8 mouse cellular contexts compared by ENCODE assay signal in the genomic region with DNA sequence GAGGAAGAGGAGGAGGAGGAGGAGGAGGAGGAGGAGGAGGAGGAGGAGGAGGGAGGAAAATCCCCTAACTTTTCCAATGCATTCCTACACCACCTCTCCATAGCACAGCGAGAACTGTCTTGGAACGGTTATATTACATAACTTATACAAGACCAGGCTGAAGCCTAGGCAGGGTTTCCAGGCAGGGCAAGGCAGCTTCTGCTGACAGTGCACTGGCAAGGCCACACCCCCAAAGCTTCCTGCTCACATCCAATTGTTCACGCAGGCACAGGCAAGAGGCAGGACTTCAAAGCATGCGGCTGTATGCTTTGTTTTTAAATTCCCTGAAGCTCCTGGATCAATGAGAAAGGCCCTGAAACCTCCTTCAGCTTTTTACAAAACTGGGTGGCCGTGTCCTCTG. TPM values are rescaled to one million over a fixed set of nuclear protein-coding genes. Genes with fewer than 3 reads are reported as not detected.
DNase-seq lines count a peak whose midpoint lies in the region; ATAC-seq and TF ChIP-seq lines count a peak whose summit lies in the region.

No protein-coding gene starts in this region.

- intact Hi-C loops in gastrocnemius, adult 2 months (cut with DNase I) = no loop called here

- H3K36me3 ChIP-seq in kidney, embryonic 14.5 days (ENCODE audit: control insufficient read depth, insufficient read depth, low read length) = no peaks in the 10 kb centered on the region
- no peaks in the 10 kb centered on the region for H3K36me3 ChIP-seq in midbrain, embryonic 14.5 days (ENCODE audit: control insufficient read depth, insufficient read depth, low read length)

- H3K4me3 ChIP-seq in gastrocnemius, adult 2 months = 0 out of 2 replicates have a peak overlapping the region, but pooled peaks have one; percentile 3
- no peak overlapping the region for H3K4me3 ChIP-seq in kidney, embryonic 14.5 days (ENCODE audit: low read length)
- no peak overlapping the region for H3K4me3 ChIP-seq in midbrain, embryonic 14.5 days (replicated peaks; ENCODE audit: low read depth, low read length)

- no peak overlapping the region for H3K4me2 ChIP-seq in kidney, embryonic 14.5 days (replicated peaks; ENCODE audit: low read depth, low read length)
- H3K4me2 ChIP-seq in midbrain, embryonic 14.5 days (ENCODE audit: low read length) = no peak overlapping the region

- ATAC-seq in common myeloid progenitor, adult 5-6 weeks (replicated peaks; ENCODE audit: low read depth, poor library complexity, severe bottlenecking) = peak; percentile 93
- ATAC-seq in kidney, embryonic 14.5 days (ENCODE audit: low FRiP score, low TSS enrichment) = peak; percentile 74
- ATAC-seq in midbrain, embryonic 14.5 days (ENCODE audit: low FRiP score, low TSS enrichment) = no peak

- no peak for TF ChIP-seq CTCF in gastrocnemius, adult 2 months (IDR thresholded peaks at IDR 0.05)

- no peaks in the 10 kb centered on the region for H3K27me3 ChIP-seq in kidney, embryonic 14.5 days (ENCODE audit: control insufficient read depth, insufficient read depth, low read length)
- H3K27me3 ChIP-seq in midbrain, embryonic 14.5 days (ENCODE audit: control insufficient read depth, insufficient read depth, low read length) = no peaks in the 10 kb centered on the region

- H3K9me3 ChIP-seq in kidney, embryonic 14.5 days (ENCODE audit: control insufficient read depth, low read length) = no peaks in the 10 kb centered on the region
- H3K9me3 ChIP-seq in midbrain, embryonic 14.5 days (ENCODE audit: control insufficient read depth, low read length) = 0 out of 2 replicates have a peak, but pooled peaks cover 3% of the 10 kb centered on the region

- no peak overlapping the region for H3K9ac ChIP-seq in kidney, embryonic 14.5 days (ENCODE audit: low read depth, low read length)
- H3K9ac ChIP-seq in midbrain, embryonic 14.5 days (replicated peaks; ENCODE audit: low read length) = no peak overlapping the region

- 21% methylated on average over 5 of the region's 5 CpGs for WGBS in kidney, embryonic 14.5 days
- 13% methylated on average over 5 of the region's 5 CpGs for WGBS in midbrain, embryonic 14.5 days

- DNase-seq in gastrocnemius, adult 2 months = peak; percentile 60
- DNase-seq in gastrocnemius, adult 8-10 months (ENCODE audit: low spot score in 2 of 2) = no peak
- DNase-seq in CD4-positive helper T cell, adult 2 months (ENCODE audit: low read depth, low spot score) = peak; percentile 80
- DNase-seq in midbrain, embryonic 14.5 days = peak; percentile 61
- DNase-seq in frontal cortex, postnatal 36 days (ENCODE audit: low spot score in 2 of 2) = no peak
- DNase-seq in right cerebral cortex, adult 2 months (ENCODE audit: low spot score in 2 of 2) = no peak

- no peak overlapping the region for H3K27ac ChIP-seq in gastrocnemius, adult 2 months
- no peak overlapping the region for H3K27ac ChIP-seq in kidney, embryonic 14.5 days (ENCODE audit: low read depth, low read length)
- no peak overlapping the region for H3K27ac ChIP-seq in midbrain, embryonic 14.5 days (replicated peaks; ENCODE audit: low read depth, low read length)

- H3K4me1 ChIP-seq in kidney, embryonic 14.5 days (ENCODE audit: control insufficient read depth, insufficient read depth, low read length) = peaks cover 5% of the 10 kb centered on the region; the same call in 1 of the 2 replicates
- no peaks in the 10 kb centered on the region; the same call in 1 of the 2 replicates for H3K4me1 ChIP-seq in midbrain, embryonic 14.5 days (ENCODE audit: control insufficient read depth, insufficient read depth, low read length)

RNA-seq across cellular contexts. Expression of a gene that starts 19.8 kb away (rescaled TPM):
- 10 to 100 TPM; 10.3 to 10.4 TPM for total RNA-seq in gastrocnemius, adult 2 months (2021)
- total RNA-seq in gastrocnemius, adult 8-10 months (2022) = 10 to 100 TPM; 10.2 to 13.8 (median 11.8) TPM
- total RNA-seq in common myeloid progenitor, adult 5-6 weeks (2017) = 39.2 and 48.1 TPM in 2 replicates
- polyA plus RNA-seq in kidney, embryonic 14.5 days (2014; fragmentation: Nextera tagmentation; extraction: Ambion mirVana) = 7.2 and 9.6 TPM in 2 replicates
- 5.5 and 5.6 TPM in 2 replicates for polyA plus RNA-seq in midbrain, embryonic 14.5 days (2014; fragmentation: Nextera tagmentation; extraction: Ambion mirVana)

RNA-seq across cellular contexts. Expression of a gene that starts 44.9 kb away (rescaled TPM):
- 1 to 10 TPM in 1 of 2 experiments, under 1 TPM in 1; 0.64 to 2.3 TPM for total RNA-seq in gastrocnemius, adult 2 months (2021)
- 1 to 10 TPM; 1.3 to 1.9 (median 1.7) TPM for total RNA-seq in gastrocnemius, adult 8-10 months (2022)
- 0.82 TPM in 1 of 2 replicates, not detected in the other for total RNA-seq in common myeloid progenitor, adult 5-6 weeks (2017)
- 10.9 and 11.0 TPM in 2 replicates for polyA plus RNA-seq in kidney, embryonic 14.5 days (2014; fragmentation: Nextera tagmentation; extraction: Ambion mirVana)
- polyA plus RNA-seq in midbrain, embryonic 14.5 days (2014; fragmentation: Nextera tagmentation; extraction: Ambion mirVana) = 1.4 and 3.0 TPM in 2 replicates

Comparison
In these comparisons a context has a peak if more than half of its experiments do, and no peak if none do; other contexts are left out.
1. DNase-seq: peak in gastrocnemius, adult 2 months (single experiment), CD4-positive helper T cell, adult 2 months (single experiment) and midbrain, embryonic 14.5 days (single experiment); none in gastrocnemius, adult 8-10 months (0 of 2), frontal cortex, postnatal 36 days (0 of 2) and right cerebral cortex, adult 2 months (0 of 2).